Mouse (Mus musculus): ENCODE results near the gene Plxna1. TPM values are rescaled to one million over a fixed set of nuclear protein-coding genes. Genes with fewer than 3 reads are reported as not detected.

Plxna1 gene
- total RNA-seq (2023), result 17.0 to 25.8 TPM (median 19.3 TPM) in 4 replicates

GRCm38 (mm10) chr6:89362281-89363106, at the start of gene Plxna1:
TSS of gene Plxna1 (minus strand) at chr6:89362620.

Other genes starting within 250 kb of the Plxna1 start
- gene Chchd6, start 233.0 kb upstream of the Plxna1 start, total RNA-seq (2023), result 3.3 to 4.9 TPM (median 3.5 TPM) in 4 replicates